Mouse (Mus musculus) liver, embryonic 11.5 days (tissue): ENCODE measurements around the gene Terf2ip. TPM values are rescaled to one million over a fixed set of nuclear protein-coding genes. Genes with fewer than 3 reads are reported as not detected.
A peak's percentile ranks its signal among the peaks of the same experiment; 100 is the strongest.

Experiments
- ATAC-seq: fragments of 200-750 bp; cut with Nextera tagmentation; replicated peaks from 2 replicates; pipeline ENCODE4 v1.8.0; 2017; ENCODE audit warnings: moderate number of reproducible peaks, mild to moderate bottlenecking, moderate TSS enrichment, moderate library complexity; ENCODE audit not compliant: low FRiP score
- DNase-seq: peaks from one replicate; pipeline ENCODE4 v3.0.0-alpha.2; 2017; ENCODE audit warnings: low spot score
- H3K27ac ChIP-seq: fragments of 300-500 bp; sonication (generic); 2 replicates; pipeline ENCODE4 v1.5.1; 2014; ENCODE audit warnings: mild to moderate bottlenecking, low read depth, low read length, control low read depth
- H3K27me3 ChIP-seq: fragments of 300-500 bp; sonication (generic); replicated peaks from 2 replicates; pipeline ENCODE4 v1.6.1; 2014; ENCODE audit warnings: low read length, mixed read lengths; ENCODE audit not compliant: control insufficient read depth, insufficient read depth
- H3K36me3 ChIP-seq: fragments of 300-500 bp; sonication (generic); 2 replicates; pipeline ENCODE4 v1.6.1; 2014; ENCODE audit warnings: mild to moderate bottlenecking, low read length, moderate library complexity, mixed read lengths; ENCODE audit not compliant: control insufficient read depth, insufficient read depth
- H3K4me1 ChIP-seq: fragments of 300-500 bp; sonication (generic); replicated peaks from 2 replicates; pipeline ENCODE4 v1.6.1; 2014; ENCODE audit warnings: low read length, mixed read lengths; ENCODE audit not compliant: control insufficient read depth, insufficient read depth
- H3K4me2 ChIP-seq: fragments of 300-500 bp; sonication (generic); 2 replicates; pipeline ENCODE4 v1.6.1; 2014; ENCODE audit warnings: mild to moderate bottlenecking, control low read depth, moderate library complexity
- H3K4me3 ChIP-seq: fragments of 300-500 bp; sonication (generic); 2 replicates; pipeline ENCODE4 v1.5.1; 2014; ENCODE audit warnings: low read depth, low read length, control low read depth
- H3K9ac ChIP-seq: fragments of 300-500 bp; sonication (generic); 2 replicates; pipeline ENCODE4 v1.6.1; 2014; ENCODE audit warnings: low read depth, low read length, control low read depth
- H3K9me3 ChIP-seq: fragments of 300-500 bp; sonication (generic); 2 replicates; pipeline ENCODE4 v1.6.1; 2016; ENCODE audit warnings: low read length, inconsistent platforms, mixed read lengths; ENCODE audit not compliant: control insufficient read depth
- WGBS: fragments of 180-500 bp; shearing (Covaris S2); extraction: QIAGEN DNeasy Blood & Tissue Kit; methylation state at CpG from one replicate; pipeline ENCODE4 v1.1.7; 2014; 5-methylcytosine and 5-hydroxymethylcytosine counted together
- polyA plus RNA-seq: library from polyadenylated mRNA; unstranded; fragments of >200 nt; fragmentation: Nextera tagmentation; extraction: Ambion mirVana; gene quantifications from 2 replicates; pipeline ENCODE4 v1.2.1, GENCODE M21; 2014

The Terf2ip gene
- polyA plus RNA-seq, 1 experiment from 2014 or later: 15.2 TPM

- no peaks in the 10 kb centered on the region for H3K27me3 ChIP-seq
- no peaks in the 10 kb centered on the region for H3K4me1 ChIP-seq
- peaks cover 8% of the 10 kb centered on the region; the same call in 1 of the 2 replicates for H3K36me3 ChIP-seq
- no peak for DNase-seq
- ATAC-seq: no peak
- no peak overlapping the region for H3K9ac ChIP-seq
- H3K4me3 ChIP-seq: no peak overlapping the region
- no peak overlapping the region for H3K27ac ChIP-seq
- no peak overlapping the region for H3K4me2 ChIP-seq
- H3K9me3 ChIP-seq: no peaks in the 10 kb centered on the region
- 68% methylated on average over 5 of the region's 5 CpGs for WGBS
Observed at GRCm38 (mm10) chr8:111968991-111969390, 42.2 kb upstream of the Terf2ip start.

GRCm38 (mm10) chr8:111974138-111974537 is 37.1 kb upstream of the Terf2ip start:
- Histone ChIP-seq H3K4me2 (no peak overlapping the region), H3K9ac (no peak overlapping the region), H3K9me3 (no peaks in the 10 kb centered on the region), H3K27me3 (no peaks in the 10 kb centered on the region), H3K27ac (no peak overlapping the region), H3K36me3 (peaks cover 28% of the 10 kb centered on the region; the same call in 1 of the 2 replicates), H3K4me3 (no peak overlapping the region), H3K4me1 (no peaks in the 10 kb centered on the region; the same call in 1 of the 2 replicates)
- WGBS: 97% methylated on average over 12 of the region's 12 CpGs
- DNase-seq (no peak), ATAC-seq (no peak)

GRCm38 (mm10) chr8:111975706-111976105 is 35.5 kb upstream of the Terf2ip start:
- no peak overlapping the region for H3K4me3 ChIP-seq
- ATAC-seq (no peak), DNase-seq (no peak)
- H3K27ac ChIP-seq: no peak overlapping the region
- H3K9ac ChIP-seq: no peak overlapping the region
- no peaks in the 10 kb centered on the region for H3K9me3 ChIP-seq
- peaks cover 26% of the 10 kb centered on the region; the same call in 1 of the 2 replicates for H3K36me3 ChIP-seq
- H3K4me1 ChIP-seq: no peaks in the 10 kb centered on the region; the same call in 1 of the 2 replicates
- no peaks in the 10 kb centered on the region for H3K27me3 ChIP-seq
- H3K4me2 ChIP-seq: no peak overlapping the region
- 90% methylated on average over 2 of the region's 2 CpGs for WGBS

GRCm38 (mm10) chr8:111976326-111976725 is 34.9 kb upstream of the Terf2ip start:
- H3K27ac ChIP-seq: no peak overlapping the region; the same call in 1 of the 2 replicates
- WGBS: 66% methylated on average over 2 of the region's 2 CpGs
- DNase-seq: no peak
- 0 out of 2 replicates have a peak, but pooled peaks have one; percentile 24 for ATAC-seq
- H3K4me2 ChIP-seq: no peak overlapping the region
- no peak overlapping the region for H3K4me3 ChIP-seq
- H3K9me3 ChIP-seq: no peaks in the 10 kb centered on the region
- peaks cover 26% of the 10 kb centered on the region; the same call in 1 of the 2 replicates for H3K36me3 ChIP-seq
- H3K27me3 ChIP-seq: no peaks in the 10 kb centered on the region
- H3K9ac ChIP-seq: no peak overlapping the region
- no peaks in the 10 kb centered on the region; the same call in 1 of the 2 replicates for H3K4me1 ChIP-seq

- no peak overlapping the region for H3K9ac ChIP-seq
- H3K36me3 ChIP-seq: peaks cover 31% of the 10 kb centered on the region; the same call in 1 of the 2 replicates
- no peak overlapping the region for H3K27ac ChIP-seq
- DNase-seq (no peak), ATAC-seq (peak; percentile 37; the same call in 1 of the 2 replicates)
- H3K4me1 ChIP-seq: no peaks in the 10 kb centered on the region; the same call in 1 of the 2 replicates
- WGBS: 76% methylated on average over 10 of the region's 10 CpGs
- H3K4me3 ChIP-seq: no peak overlapping the region
- H3K27me3 ChIP-seq: no peaks in the 10 kb centered on the region
- H3K4me2 ChIP-seq: peak overlapping the region; percentile 2; the same call in 1 of the 2 replicates
- no peaks in the 10 kb centered on the region for H3K9me3 ChIP-seq
Observed at GRCm38 (mm10) chr8:111978147-111978546, 33.1 kb upstream of the Terf2ip start.

- WGBS: 77% methylated on average over 7 of the region's 7 CpGs
- no peak for DNase-seq
- H3K4me3 ChIP-seq: no peak overlapping the region
- no peaks in the 10 kb centered on the region for H3K27me3 ChIP-seq
- no peak overlapping the region for H3K9ac ChIP-seq
- H3K9me3 ChIP-seq: no peaks in the 10 kb centered on the region
- no peaks in the 10 kb centered on the region; the same call in 1 of the 2 replicates for H3K4me1 ChIP-seq
- H3K4me2 ChIP-seq: no peak overlapping the region
- peaks cover 18% of the 10 kb centered on the region; the same call in 1 of the 2 replicates for H3K36me3 ChIP-seq
- no peak overlapping the region for H3K27ac ChIP-seq
- no peak for ATAC-seq
Observed at GRCm38 (mm10) chr8:111982116-111982515, 29.1 kb upstream of the Terf2ip start.

- Histone ChIP-seq H3K36me3 (peaks cover 17% of the 10 kb centered on the region; the same call in 1 of the 2 replicates), H3K27me3 (no peaks in the 10 kb centered on the region), H3K27ac (no peak overlapping the region), H3K4me3 (no peak overlapping the region), H3K9me3 (no peaks in the 10 kb centered on the region), H3K4me1 (no peaks in the 10 kb centered on the region; the same call in 1 of the 2 replicates), H3K9ac (no peak overlapping the region), H3K4me2 (no peak overlapping the region)
- DNase-seq (no peak), ATAC-seq (0 out of 2 replicates have a peak, but pooled peaks have one; percentile 32)
- 57% methylated on average over 10 of the region's 10 CpGs for WGBS
Observed at GRCm38 (mm10) chr8:111984511-111984910, 26.7 kb upstream of the Terf2ip start.

GRCm38 (mm10) chr8:111989911-111990310 is 21.3 kb upstream of the Terf2ip start:
- Histone ChIP-seq H3K27me3 (no peaks in the 10 kb centered on the region), H3K27ac (no peak overlapping the region), H3K9me3 (no peaks in the 10 kb centered on the region), H3K36me3 (peaks cover 25% of the 10 kb centered on the region), H3K4me3 (no peak overlapping the region), H3K4me1 (no peaks in the 10 kb centered on the region; the same call in 1 of the 2 replicates), H3K9ac (no peak overlapping the region), H3K4me2 (no peak overlapping the region)
- ATAC-seq (peak; percentile 48; the same call in 1 of the 2 replicates), DNase-seq (peak; percentile 76)
- WGBS: 21% methylated on average over 7 of the region's 7 CpGs

- Histone ChIP-seq H3K9me3 (no peaks in the 10 kb centered on the region), H3K9ac (peak overlapping the region; percentile 85)
- WGBS: 58% methylated on average over 8 of the region's 8 CpGs
Observed at GRCm38 (mm10) chr8:111991278-111991677, 19.9 kb upstream of the Terf2ip start.

More at GRCm38 (mm10) chr8:111991278-111991677, 19.9 kb upstream of the Terf2ip start:
- H3K4me1 ChIP-seq: no peaks in the 10 kb centered on the region; the same call in 1 of the 2 replicates
- H3K27ac ChIP-seq: no peak overlapping the region
- no peaks in the 10 kb centered on the region for H3K27me3 ChIP-seq
- no peak for ATAC-seq
- H3K4me3 ChIP-seq: peak overlapping the region; percentile 83
- no peak for DNase-seq
- peak overlapping the region; percentile 74 for H3K4me2 ChIP-seq
- H3K36me3 ChIP-seq: peaks cover 30% of the 10 kb centered on the region
